Mouse (Mus musculus) thymus, postnatal 36 days (tissue): Measurements from ENCODE around the gene Depdc1b.
A peak's percentile ranks its signal among the peaks of the same experiment; 100 is the strongest.

Source experiments
- DNase-seq, 2 experiments: peaks; one replicate each; pipeline ENCODE4 v3.0.0; 2022; ENCODE audit warnings: mixed read lengths in 2 of 2

Gene Depdc1b

DNA sequence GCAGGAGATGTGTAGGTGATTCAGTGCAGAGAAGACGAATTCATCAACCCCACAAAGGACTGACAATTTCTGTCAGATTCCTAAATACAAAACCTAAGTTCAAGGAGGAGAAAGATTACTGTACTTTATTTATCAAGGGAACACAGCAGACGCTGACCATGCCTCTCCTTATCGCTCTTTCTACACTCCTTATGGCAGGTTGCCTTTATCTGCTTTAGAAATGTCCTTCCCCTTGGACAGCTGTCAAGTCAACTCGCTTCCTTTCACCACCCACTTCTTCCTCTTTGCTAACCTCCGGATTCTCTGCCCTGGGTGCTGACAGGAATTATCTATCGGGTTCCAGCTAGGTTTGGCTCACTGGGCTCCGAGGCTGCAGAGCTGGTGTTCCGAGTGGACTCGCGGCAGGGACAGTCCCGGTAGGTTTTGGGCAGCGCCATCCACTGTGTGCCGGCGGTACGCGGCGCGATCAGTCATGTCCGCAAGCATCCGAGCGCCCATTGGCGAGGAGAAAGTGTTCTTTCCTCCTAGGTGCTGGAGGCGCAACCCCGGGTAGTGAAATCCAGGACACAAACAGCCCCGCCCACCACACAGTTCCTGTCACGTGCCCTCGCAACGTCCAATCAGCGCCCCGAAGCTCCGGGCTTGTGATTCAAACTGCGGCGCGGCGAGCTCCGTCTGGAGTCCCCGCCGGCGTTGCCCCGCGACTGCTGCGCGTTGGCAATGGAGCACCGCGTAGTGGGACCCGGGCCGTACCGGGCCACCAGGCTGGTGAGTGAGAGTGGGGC, at the start of gene Depdc1b:
TSS of gene Depdc1b (plus strand) at position 631 of the 785 bp plus-strand sequence.
- peak; percentile 96 to 97 for DNase-seq

GRCm38 (mm10) chr13:108267841-108268634, 48.1 kb upstream of the Depdc1b start:
- no peak for DNase-seq

- no peak for DNase-seq
These were observed 44.5 kb upstream of the Depdc1b start for GRCm38 (mm10) chr13:108271458-108272148.

- DNase-seq = no peak
These were observed 43.8 kb upstream of the Depdc1b start for GRCm38 (mm10) chr13:108272332-108272731.

- no peak for DNase-seq
These were observed 43.1 kb upstream of the Depdc1b start for GRCm38 (mm10) chr13:108273034-108273433.

- no peak for DNase-seq
These were observed 42.7 kb upstream of the Depdc1b start for GRCm38 (mm10) chr13:108273456-108273855.

- no peak for DNase-seq
These were observed 39.6 kb upstream of the Depdc1b start for GRCm38 (mm10) chr13:108276561-108276960.

- no peak for DNase-seq
These were observed 38.8 kb upstream of the Depdc1b start for GRCm38 (mm10) chr13:108277320-108277719.

DNA sequence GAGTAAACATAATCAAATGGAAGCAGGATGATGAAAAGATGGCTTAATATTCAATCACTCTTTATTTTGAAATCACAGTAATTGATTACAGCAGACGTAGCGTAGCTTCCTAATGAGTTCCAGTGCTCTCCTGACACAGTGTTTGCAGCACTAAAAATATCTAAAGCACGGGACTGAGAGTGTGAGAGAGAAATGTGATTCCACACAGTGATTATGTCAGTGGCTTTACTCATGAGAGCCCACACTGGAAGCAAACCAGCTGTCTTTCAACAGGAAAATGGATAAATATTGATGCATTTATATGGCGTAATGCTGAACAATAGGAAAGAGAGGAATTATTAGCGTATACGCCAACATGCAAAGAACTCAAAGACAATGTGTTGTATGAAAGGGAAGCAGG, 37.5 kb upstream of the Depdc1b start:
- DNase-seq = no peak

DNA sequence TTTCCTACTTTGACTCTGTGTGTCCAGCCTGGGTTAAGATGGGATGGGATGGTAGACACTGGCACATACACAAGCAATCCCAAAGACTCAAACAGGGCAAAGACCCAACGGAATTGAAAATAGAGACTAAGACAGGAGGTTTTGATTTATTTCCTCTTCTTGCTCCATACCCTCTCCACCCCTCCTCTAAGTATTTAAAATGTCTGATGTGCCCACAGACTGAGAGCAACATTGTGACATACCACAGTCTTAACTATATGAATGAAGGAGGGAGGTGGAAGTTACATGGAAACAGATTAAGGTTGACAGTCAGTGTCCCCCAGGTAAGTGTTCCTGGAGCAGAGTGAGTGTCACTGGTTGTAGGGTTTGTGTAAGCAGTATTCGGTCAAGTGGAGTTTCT, 31.8 kb upstream of the Depdc1b start:
- no peak for DNase-seq

- no peak for DNase-seq
These were observed 28.2 kb upstream of the Depdc1b start for GRCm38 (mm10) chr13:108287953-108288352.

GRCm38 (mm10) chr13:108289436-108289835, 26.7 kb upstream of the Depdc1b start:
- no peak for DNase-seq

- DNase-seq = no peak
These were observed 25.8 kb upstream of the Depdc1b start for GRCm38 (mm10) chr13:108290314-108290713.

DNA sequence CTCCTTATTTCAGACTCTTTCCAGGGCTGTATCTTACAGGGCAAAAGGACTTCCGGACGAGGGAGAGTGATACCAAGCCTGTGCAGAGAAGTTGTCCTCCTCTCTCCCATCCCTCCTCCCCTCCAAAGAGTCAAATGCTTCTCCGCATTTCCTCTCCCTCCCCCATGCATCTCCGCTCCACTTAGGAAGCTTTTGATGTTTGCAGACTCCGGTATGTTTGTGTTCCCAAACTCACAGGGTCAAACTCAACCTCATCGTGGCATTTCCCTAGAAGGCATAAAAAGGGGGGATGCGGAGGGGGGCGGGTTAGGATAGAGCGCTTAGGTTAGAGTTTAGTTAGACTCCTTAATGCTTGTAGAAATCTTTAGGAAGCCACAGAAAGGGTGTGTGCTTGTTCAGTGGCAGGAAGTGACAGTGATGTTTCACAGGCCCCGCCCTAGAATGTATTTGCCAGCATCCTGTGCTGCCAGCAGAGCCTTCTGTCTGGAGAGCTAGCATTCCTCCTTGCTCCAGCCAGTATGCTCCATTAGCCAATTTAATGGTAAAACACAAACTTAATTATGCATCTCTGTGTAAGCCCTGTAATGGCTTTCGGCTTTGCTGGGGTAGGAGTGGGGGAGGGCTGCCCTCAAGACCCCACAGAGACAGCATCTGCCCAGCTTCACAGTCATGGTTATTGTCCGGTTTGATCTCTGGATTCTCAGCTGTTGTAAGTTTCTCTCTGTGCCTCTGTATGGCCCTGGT, 18.6 kb upstream of the Depdc1b start:
- DNase-seq = peak; percentile 60 to 68

DNA sequence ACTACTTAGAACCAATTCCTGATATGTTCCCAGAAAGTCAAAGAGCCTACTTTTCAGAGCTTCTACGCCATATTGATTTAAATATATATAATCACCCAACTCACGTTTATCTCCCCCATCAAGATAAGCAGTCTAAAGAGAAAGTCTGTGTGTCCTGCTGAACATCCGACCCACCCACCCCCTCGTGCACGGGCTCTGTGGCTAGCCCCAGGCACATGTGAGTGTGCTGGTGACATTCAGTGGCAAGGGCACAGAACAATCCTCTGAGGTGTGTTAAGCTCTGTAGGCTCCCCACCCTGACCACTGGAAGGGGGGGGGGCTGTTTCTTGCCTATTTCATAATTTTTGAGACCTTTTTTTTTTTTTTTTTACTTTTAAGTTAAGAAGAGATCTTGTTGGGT, 17.9 kb upstream of the Depdc1b start:
- peak in 1 of 2 experiments; percentile 20 for DNase-seq

GRCm38 (mm10) chr13:108300346-108300950, 15.7 kb upstream of the Depdc1b start:
- DNase-seq = no peak

DNA sequence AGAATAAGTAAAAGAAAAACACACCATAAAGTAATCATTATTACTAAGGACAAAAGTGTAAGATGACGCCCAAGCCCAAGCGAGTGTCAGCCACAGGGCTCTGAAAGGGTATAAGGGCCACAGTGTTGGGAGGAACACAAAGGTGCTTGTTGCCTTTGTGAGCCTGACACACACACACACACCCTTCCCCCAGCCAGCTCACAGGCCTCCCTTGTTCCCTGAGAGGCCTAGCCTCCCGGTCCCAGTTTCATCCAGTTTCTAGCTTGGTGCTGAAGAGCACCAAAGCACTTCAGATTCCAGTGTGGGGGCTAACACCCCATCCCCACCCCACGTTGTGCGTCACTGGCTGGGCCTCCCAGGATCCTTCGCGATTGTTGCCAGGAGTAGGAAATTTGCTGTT, 14.7 kb upstream of the Depdc1b start:
- DNase-seq = no peak

DNA sequence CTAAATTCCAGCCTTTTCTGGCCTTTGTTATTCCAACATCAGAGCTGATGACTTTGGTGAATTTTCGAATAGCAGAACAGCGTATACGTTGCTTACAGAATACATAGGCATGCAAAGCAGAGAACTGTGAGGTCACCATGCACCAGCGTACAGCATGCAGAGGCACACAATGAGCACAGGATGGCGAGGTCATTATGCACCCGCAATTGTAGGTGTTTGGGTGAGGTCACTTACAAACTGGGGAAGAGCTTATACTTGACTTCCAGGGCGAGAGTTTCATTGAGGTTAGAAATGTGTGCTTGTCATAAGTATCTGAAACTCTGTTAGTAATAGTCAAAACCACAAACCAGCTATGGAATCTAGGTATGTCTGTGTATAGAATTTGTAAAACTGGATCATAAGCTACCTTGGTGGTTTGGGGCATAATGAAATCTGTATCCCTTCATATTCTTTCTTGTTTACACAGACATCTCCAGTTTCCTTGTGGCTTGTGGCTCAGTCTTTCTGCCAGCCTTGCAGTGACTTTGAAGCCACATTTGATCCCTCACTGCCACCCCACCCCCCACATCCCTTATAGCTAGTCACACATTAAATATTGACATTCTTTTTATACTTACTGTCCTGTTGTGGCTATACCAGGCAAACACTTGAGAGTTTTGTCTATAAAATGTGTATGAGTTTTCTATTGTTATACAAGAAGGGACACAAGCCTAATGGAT, 13.0 kb upstream of the Depdc1b start:
- DNase-seq = peak in 1 of 2 experiments; percentile 20

- DNase-seq = no peak
These were observed 12.3 kb upstream of the Depdc1b start for GRCm38 (mm10) chr13:108303841-108304240.

DNA sequence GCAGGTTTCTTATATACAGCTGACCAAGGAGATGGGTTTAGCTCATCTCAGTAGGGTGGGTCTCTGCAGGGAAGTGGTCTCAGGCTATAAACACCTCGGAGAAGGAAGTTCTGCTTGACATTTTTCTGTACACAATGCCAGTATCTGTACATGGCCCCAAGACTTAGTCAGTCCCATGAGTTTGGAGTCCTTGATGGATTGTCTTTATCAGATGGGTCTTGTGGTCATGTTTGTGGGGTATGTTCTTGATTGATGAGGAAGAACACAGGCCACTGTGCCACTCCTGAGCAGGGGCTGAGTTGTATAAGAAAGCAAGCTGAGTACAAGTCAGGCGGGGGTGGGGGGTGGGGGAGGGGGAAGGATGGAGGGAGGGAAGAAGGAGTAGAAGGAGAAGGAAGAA, 11.5 kb upstream of the Depdc1b start:
- DNase-seq = no peak

DNA sequence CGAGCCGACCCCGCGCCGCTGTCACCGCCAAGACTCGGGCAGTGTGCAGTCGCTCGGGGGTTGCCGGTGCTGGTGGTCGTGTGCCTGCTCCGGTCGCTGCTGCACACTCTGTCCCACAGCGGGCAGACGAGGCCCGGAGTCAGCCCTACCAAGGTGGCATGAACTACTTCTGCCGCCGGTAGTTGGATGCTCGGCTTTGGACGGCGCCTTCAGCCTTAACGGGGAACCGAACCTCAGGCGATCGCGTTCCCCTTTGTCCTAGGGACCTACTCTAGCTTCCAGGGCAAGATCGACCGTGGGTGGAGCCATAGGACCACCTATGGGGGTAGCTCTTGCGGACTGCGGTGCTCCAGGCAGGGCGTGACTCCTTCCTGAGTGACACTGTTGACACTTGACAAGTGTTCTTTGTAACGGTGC, 363 bp downstream of the Depdc1b start:
- peak in 1 of 2 experiments; percentile 62 for DNase-seq
